Mouse (Mus musculus): ENCODE data around the gene Gsta1. TPM values are rescaled to one million over a fixed set of nuclear protein-coding genes. Genes with fewer than 3 reads are reported as not detected.
A peak's percentile ranks its signal among the peaks of the same experiment; 100 is the strongest.
"Not testable (repeated sequence)": the region's sequence is repeated elsewhere in the genome, so short reads cannot be mapped to it uniquely, and the experiment has no call there.

Gsta1 gene
- not detected in 2 replicates for polyA plus RNA-seq (2014; fragmentation: Nextera tagmentation; extraction: Ambion mirVana)

DNA sequence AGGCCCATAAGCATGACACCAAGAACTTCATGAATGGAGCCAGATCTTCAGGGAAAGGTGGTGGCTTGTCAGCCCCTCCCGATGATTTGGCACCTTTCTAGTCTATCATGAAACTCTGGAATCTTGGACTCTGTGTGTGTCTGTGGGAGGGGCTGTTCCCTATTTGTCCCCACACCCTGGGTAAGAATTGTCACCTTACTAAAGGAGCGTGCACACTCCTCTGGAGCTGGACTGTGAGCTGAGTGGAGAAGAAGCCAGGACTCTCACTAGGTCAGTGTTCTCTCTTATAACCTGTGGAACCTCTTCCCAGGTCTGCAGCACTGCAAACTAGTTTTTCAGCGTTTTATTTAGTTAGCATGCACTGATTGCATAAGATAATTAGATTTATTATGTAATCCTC lies at the start of gene Gsta1:
Gene Gsta1, plus strand, starts transcription at position 196 of the 400 bp plus-strand sequence.
- not testable (repeated sequence) for H3K9ac ChIP-seq (replicated peaks; ENCODE audit: low read length); H3K36me3 ChIP-seq (replicated peaks; ENCODE audit: control insufficient read depth, insufficient read depth, low read depth, low read length); ATAC-seq (replicated peaks; ENCODE audit: insufficient number of reproducible peaks, low FRiP score, low TSS enrichment, low read depth); H3K4me2 ChIP-seq (ENCODE audit: low read depth, low read length); H3K4me1 ChIP-seq (ENCODE audit: control insufficient read depth, insufficient read depth, low read length); H3K4me3 ChIP-seq (ENCODE audit: low read depth, low read length); H3K27me3 ChIP-seq (ENCODE audit: control insufficient read depth, insufficient read depth, low read length); H3K27ac ChIP-seq (replicated peaks; ENCODE audit: low read depth, low read length); DNase-seq (ENCODE audit: low spot score); H3K9me3 ChIP-seq (replicated peaks; ENCODE audit: control insufficient read depth, low read length)
- WGBS = 76% methylated on average over 2 of the region's 3 CpGs

- H3K4me3 ChIP-seq (ENCODE audit: low read depth, low read length); DNase-seq (ENCODE audit: low spot score); H3K27me3 ChIP-seq (ENCODE audit: control insufficient read depth, insufficient read depth, low read length); H3K9me3 ChIP-seq (replicated peaks; ENCODE audit: control insufficient read depth, low read length); H3K9ac ChIP-seq (replicated peaks; ENCODE audit: low read length); H3K27ac ChIP-seq (replicated peaks; ENCODE audit: low read depth, low read length); ATAC-seq (replicated peaks; ENCODE audit: insufficient number of reproducible peaks, low FRiP score, low TSS enrichment, low read depth); H3K36me3 ChIP-seq (replicated peaks; ENCODE audit: control insufficient read depth, insufficient read depth, low read depth, low read length); H3K4me2 ChIP-seq (ENCODE audit: low read depth, low read length); H3K4me1 ChIP-seq (ENCODE audit: control insufficient read depth, insufficient read depth, low read length): not testable (repeated sequence)
- 87% methylated on average over 4 of the region's 7 CpGs for WGBS
Observed at GRCm38 (mm10) chr9:78182474-78182873, 48.0 kb upstream of the Gsta1 start, which contains the start of gene Gsta4. Gene Gsta4, plus strand, starts transcription at chr9:78182774.

DNA sequence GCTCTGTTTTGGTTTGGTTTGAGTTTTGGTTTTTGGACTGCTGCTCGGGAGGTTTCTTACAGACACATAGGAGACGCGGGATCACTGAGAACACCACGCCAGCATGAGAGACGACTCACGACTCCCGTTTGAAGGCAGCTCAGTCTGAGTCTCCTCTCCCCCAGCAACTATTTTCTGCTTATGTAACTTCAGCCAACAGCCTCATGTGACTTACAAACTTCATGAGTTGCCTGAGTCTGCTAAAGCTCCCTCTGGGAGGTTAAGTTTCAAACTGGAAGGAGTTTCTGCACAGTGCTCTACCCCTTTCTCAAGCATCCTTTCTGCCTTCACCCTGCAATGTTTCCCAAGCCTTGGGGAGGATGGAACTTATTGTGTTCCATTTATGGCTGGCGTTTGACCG lies 44.8 kb upstream of the Gsta1 start:
- 87% methylated on average over 9 of the region's 9 CpGs for WGBS
- no peaks in the 10 kb centered on the region for H3K27me3 ChIP-seq (ENCODE audit: control insufficient read depth, insufficient read depth, low read length)
- H3K27ac ChIP-seq (replicated peaks; ENCODE audit: low read depth, low read length) = no peak overlapping the region
- ATAC-seq (replicated peaks; ENCODE audit: insufficient number of reproducible peaks, low FRiP score, low TSS enrichment, low read depth) = no peak
- no peaks in the 10 kb centered on the region for H3K9me3 ChIP-seq (replicated peaks; ENCODE audit: control insufficient read depth, low read length)
- H3K36me3 ChIP-seq (replicated peaks; ENCODE audit: control insufficient read depth, insufficient read depth, low read depth, low read length) = no peaks in the 10 kb centered on the region
- no peaks in the 10 kb centered on the region for H3K4me1 ChIP-seq (ENCODE audit: control insufficient read depth, insufficient read depth, low read length)
- no peak overlapping the region for H3K4me3 ChIP-seq (ENCODE audit: low read depth, low read length)
- DNase-seq (ENCODE audit: low spot score) = no peak
- no peak overlapping the region for H3K9ac ChIP-seq (replicated peaks; ENCODE audit: low read length)
- H3K4me2 ChIP-seq (ENCODE audit: low read depth, low read length) = no peak overlapping the region

DNA sequence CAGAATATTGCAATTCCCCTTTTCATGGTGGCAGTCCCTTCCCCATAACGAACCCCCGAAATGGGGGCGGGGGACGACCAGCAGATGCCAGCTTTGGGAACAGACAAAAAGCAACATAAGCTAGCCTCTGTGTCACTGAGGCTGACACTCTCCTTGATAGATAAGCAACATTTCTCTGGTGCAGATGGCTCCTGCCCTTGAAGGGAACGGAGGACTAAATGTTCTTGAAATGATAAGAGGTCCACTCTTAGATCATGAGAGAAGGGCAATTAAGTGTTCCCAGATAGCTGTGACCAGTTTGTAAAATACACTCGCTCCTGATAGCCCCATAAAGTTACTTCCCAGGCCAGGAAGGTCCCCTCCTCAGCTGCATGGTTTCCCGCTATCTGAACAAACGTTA lies 41.5 kb upstream of the Gsta1 start:
- H3K4me2 ChIP-seq (ENCODE audit: low read depth, low read length) = no peak overlapping the region
- H3K9ac ChIP-seq (replicated peaks; ENCODE audit: low read length) = no peak overlapping the region
- no peak overlapping the region for H3K27ac ChIP-seq (replicated peaks; ENCODE audit: low read depth, low read length)
- ATAC-seq (replicated peaks; ENCODE audit: insufficient number of reproducible peaks, low FRiP score, low TSS enrichment, low read depth) (no peak), DNase-seq (ENCODE audit: low spot score) (no peak)
- no peak overlapping the region for H3K4me3 ChIP-seq (ENCODE audit: low read depth, low read length)
- WGBS = 89% methylated on average over 8 of the region's 8 CpGs
- H3K9me3 ChIP-seq (replicated peaks; ENCODE audit: control insufficient read depth, low read length) = no peaks in the 10 kb centered on the region
- H3K4me1 ChIP-seq (ENCODE audit: control insufficient read depth, insufficient read depth, low read length) = no peaks in the 10 kb centered on the region
- no peaks in the 10 kb centered on the region for H3K36me3 ChIP-seq (replicated peaks; ENCODE audit: control insufficient read depth, insufficient read depth, low read depth, low read length)
- no peaks in the 10 kb centered on the region for H3K27me3 ChIP-seq (ENCODE audit: control insufficient read depth, insufficient read depth, low read length)

DNA sequence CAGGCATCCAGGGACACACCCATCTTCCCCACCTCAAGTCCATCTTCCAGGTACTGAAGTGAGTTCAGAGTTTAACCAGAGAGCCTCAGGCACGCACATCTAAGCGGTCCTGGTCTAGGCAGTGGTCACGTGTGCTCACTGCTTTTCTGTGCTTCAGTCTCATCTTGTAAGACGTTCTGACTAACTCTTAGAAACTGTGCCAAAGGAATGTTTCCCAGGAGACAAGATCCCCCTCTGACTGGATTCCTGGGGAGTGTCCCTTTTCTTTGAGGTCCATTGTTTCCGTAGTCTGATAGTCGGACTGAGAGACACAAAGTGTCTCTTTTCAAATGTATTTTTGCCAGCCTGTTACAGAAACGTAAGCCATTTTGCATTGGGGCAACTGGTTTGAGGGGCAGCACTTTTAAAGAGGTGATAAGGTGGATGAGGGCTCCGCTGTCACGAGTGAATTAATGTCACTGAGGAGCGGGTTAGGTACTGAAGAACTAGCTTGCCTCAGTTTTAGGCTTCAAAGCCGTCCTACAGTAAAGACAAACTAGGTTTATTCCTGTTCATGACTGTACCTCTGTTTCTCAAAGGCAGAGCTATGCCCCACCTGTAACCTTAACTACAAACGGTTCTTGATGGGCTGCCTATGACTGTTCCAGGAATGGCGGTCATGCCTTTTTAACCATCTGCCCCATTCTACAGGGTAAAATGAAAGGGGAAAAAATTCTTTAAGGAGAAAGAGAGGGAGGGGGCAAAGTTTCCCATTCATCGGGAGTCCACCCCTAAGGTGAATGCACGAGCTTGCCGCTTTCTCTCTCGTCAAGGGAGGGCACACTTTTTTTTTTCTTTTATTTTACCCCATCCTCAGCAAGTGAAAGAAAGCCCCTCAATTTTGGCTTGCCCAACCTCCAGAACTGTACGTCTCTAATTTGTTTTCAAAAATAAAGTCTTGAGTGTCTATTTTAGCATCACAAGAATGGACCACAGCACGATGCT lies 39.5 kb upstream of the Gsta1 start:
- WGBS = under 1% methylated on average over 19 of the region's 19 CpGs
- DNase-seq (ENCODE audit: low spot score) = peak; percentile 37
- H3K27me3 ChIP-seq (ENCODE audit: control insufficient read depth, insufficient read depth, low read length) = no peaks in the 10 kb centered on the region
- H3K4me2 ChIP-seq (ENCODE audit: low read depth, low read length) = peak overlapping the region; percentile 52
- H3K4me3 ChIP-seq (ENCODE audit: low read depth, low read length) = peak overlapping the region; percentile 40
- no peak overlapping the region for H3K27ac ChIP-seq (replicated peaks; ENCODE audit: low read depth, low read length)
- 0 out of 2 replicates have a peak, but pooled peaks have one; percentile 35 for ATAC-seq (replicated peaks; ENCODE audit: insufficient number of reproducible peaks, low FRiP score, low TSS enrichment, low read depth)
- H3K9ac ChIP-seq (replicated peaks; ENCODE audit: low read length) = no peak overlapping the region; the same call in 1 of the 2 replicates
- no peaks in the 10 kb centered on the region for H3K36me3 ChIP-seq (replicated peaks; ENCODE audit: control insufficient read depth, insufficient read depth, low read depth, low read length)
- H3K9me3 ChIP-seq (replicated peaks; ENCODE audit: control insufficient read depth, low read length) = no peaks in the 10 kb centered on the region
- no peaks in the 10 kb centered on the region for H3K4me1 ChIP-seq (ENCODE audit: control insufficient read depth, insufficient read depth, low read length)

DNA sequence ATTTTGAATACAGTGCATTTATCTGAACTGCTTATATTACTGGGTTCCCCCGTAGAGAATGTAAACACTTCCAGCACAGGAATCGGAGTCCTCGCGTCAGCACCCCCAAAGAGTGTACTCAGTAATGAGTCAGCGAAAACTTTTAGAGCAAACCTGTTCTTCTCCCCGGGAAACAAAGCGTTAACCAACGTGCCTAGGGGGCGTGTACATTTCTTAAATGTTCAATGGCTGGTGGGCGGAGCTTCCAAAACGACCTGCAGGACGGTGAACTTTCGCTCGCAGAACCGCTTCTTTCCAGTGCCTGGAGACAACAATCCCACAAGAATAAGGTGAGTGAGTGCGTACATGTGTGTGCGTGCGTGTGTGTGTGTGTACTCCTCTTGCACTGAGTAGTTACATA lies 38.7 kb upstream of the Gsta1 start:
- Histone ChIP-seq H3K4me3 (ENCODE audit: low read depth, low read length) (peak overlapping the region; percentile 40), H3K9ac (replicated peaks; ENCODE audit: low read length) (peak overlapping the region; percentile 40), H3K36me3 (replicated peaks; ENCODE audit: control insufficient read depth, insufficient read depth, low read depth, low read length) (no peaks in the 10 kb centered on the region), H3K27ac (replicated peaks; ENCODE audit: low read depth, low read length) (no peak overlapping the region), H3K4me1 (ENCODE audit: control insufficient read depth, insufficient read depth, low read length) (no peaks in the 10 kb centered on the region), H3K9me3 (replicated peaks; ENCODE audit: control insufficient read depth, low read length) (no peaks in the 10 kb centered on the region), H3K27me3 (ENCODE audit: control insufficient read depth, insufficient read depth, low read length) (no peaks in the 10 kb centered on the region), H3K4me2 (ENCODE audit: low read depth, low read length) (peak overlapping the region; percentile 52)
- ATAC-seq (replicated peaks; ENCODE audit: insufficient number of reproducible peaks, low FRiP score, low TSS enrichment, low read depth) (peak; percentile 58; the same call in 1 of the 2 replicates), DNase-seq (ENCODE audit: low spot score) (peak; percentile 97)
- WGBS = under 1% methylated on average over 18 of the region's 18 CpGs

DNA sequence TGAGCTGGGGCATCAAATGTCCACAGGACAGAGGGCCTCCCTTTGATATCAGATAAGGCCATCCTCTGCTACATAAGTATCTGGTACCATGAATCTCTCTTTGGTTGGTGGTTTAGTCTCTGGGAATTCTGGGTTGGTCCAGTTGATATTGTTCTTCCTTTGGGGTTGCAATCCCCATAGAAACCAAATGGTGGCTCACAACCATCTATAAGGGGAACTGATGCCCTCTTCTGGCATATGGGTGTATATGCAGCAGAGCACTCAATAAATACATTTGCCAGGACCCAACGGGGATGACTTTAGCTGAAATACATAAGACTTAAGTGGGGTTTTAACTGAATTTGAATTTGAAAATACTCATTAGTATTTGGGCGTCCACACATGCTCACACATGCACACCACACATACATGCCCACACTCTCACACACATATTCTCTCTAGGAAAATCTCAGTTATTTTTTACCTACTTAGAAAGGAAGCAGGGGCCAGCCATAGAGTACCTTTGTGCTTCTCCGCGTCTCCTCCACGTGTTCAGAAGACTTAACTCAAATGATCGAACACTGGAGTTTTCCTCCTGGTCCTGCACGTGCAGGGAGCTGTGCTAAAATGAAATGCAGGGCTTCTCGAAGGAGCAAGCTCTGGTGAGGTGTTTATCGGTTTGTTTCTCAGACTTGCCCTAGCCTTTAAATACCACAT lies 36.4 kb upstream of the Gsta1 start:
- no peaks in the 10 kb centered on the region for H3K27me3 ChIP-seq (ENCODE audit: control insufficient read depth, insufficient read depth, low read length)
- DNase-seq (ENCODE audit: low spot score) (peak; percentile 84), ATAC-seq (replicated peaks; ENCODE audit: insufficient number of reproducible peaks, low FRiP score, low TSS enrichment, low read depth) (no peak)
- no peak overlapping the region for H3K27ac ChIP-seq (replicated peaks; ENCODE audit: low read depth, low read length)
- no peak overlapping the region for H3K4me2 ChIP-seq (ENCODE audit: low read depth, low read length)
- no peak overlapping the region for H3K9ac ChIP-seq (replicated peaks; ENCODE audit: low read length)
- 51% methylated on average over 9 of the region's 9 CpGs for WGBS
- no peaks in the 10 kb centered on the region for H3K36me3 ChIP-seq (replicated peaks; ENCODE audit: control insufficient read depth, insufficient read depth, low read depth, low read length)
- H3K9me3 ChIP-seq (replicated peaks; ENCODE audit: control insufficient read depth, low read length) = no peaks in the 10 kb centered on the region
- no peak overlapping the region for H3K4me3 ChIP-seq (ENCODE audit: low read depth, low read length)
- H3K4me1 ChIP-seq (ENCODE audit: control insufficient read depth, insufficient read depth, low read length) = no peaks in the 10 kb centered on the region

- DNase-seq (ENCODE audit: low spot score) (no peak), ATAC-seq (replicated peaks; ENCODE audit: insufficient number of reproducible peaks, low FRiP score, low TSS enrichment, low read depth) (no peak)
- 87% methylated on average over 11 of the region's 11 CpGs for WGBS
- Histone ChIP-seq H3K9me3 (replicated peaks; ENCODE audit: control insufficient read depth, low read length) (no peaks in the 10 kb centered on the region), H3K9ac (replicated peaks; ENCODE audit: low read length) (no peak overlapping the region), H3K4me3 (ENCODE audit: low read depth, low read length) (no peak overlapping the region), H3K27me3 (ENCODE audit: control insufficient read depth, insufficient read depth, low read length) (no peaks in the 10 kb centered on the region), H3K4me2 (ENCODE audit: low read depth, low read length) (no peak overlapping the region), H3K4me1 (ENCODE audit: control insufficient read depth, insufficient read depth, low read length) (no peaks in the 10 kb centered on the region), H3K27ac (replicated peaks; ENCODE audit: low read depth, low read length) (no peak overlapping the region), H3K36me3 (replicated peaks; ENCODE audit: control insufficient read depth, insufficient read depth, low read depth, low read length) (no peaks in the 10 kb centered on the region)
Observed at GRCm38 (mm10) chr9:78195034-78195433, 35.4 kb upstream of the Gsta1 start.
